Mouse (Mus musculus): ENCODE measurements around the gene Ugt1a6b. TPM values are rescaled to one million over a fixed set of nuclear protein-coding genes. Genes with fewer than 3 reads are reported as not detected.

Gene Ugt1a6b
- polyA plus RNA-seq, 1 experiment from 2014 or later, result 10.9 TPM

DNA sequence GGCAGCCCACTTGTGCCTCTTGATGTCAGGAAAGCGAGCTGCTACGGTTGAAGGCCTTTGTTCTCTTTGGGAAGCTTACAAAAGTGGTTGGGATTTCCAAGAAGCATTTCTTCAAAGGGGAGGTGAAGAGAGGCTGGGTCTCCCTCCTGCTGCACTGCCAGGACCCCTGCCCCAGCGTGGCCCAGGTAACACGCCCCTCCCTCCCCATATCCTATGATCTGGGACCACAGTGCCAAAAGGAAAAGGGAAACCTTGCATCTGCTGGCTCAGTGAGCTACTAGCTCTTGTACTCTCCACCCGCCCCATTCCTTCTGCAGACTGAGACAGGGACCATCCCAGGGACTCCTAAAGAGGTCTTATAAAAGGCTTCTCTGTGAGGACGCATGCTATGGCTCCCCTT is 154.6 kb downstream of the Ugt1a6b start:
- 63% methylated on average over 6 of the region's 6 CpGs for whole genome bisulfite sequencing (ENCODE audit: insufficient replicate concordance)
- peaks cover 27% of the 10 kb centered on the region for H3K36me3 ChIP-seq (replicated peaks)
- no peak overlapping the region for H3K27ac ChIP-seq (replicated peaks)
- H3K4me3 ChIP-seq (replicated peaks), result no peak overlapping the region
- H3K4me2 ChIP-seq, result no peak overlapping the region
- no peaks in the 10 kb centered on the region for H3K27me3 ChIP-seq
- peaks cover 38% of the 10 kb centered on the region for H3K4me1 ChIP-seq (replicated peaks)
- no peak overlapping the region for H3K9ac ChIP-seq
- peaks cover 12% of the 10 kb centered on the region; the same call in 1 of the 2 replicates for H3K9me3 ChIP-seq (replicated peaks)
- ATAC-seq (ENCODE audit: insufficient read depth), result no peak

DNA sequence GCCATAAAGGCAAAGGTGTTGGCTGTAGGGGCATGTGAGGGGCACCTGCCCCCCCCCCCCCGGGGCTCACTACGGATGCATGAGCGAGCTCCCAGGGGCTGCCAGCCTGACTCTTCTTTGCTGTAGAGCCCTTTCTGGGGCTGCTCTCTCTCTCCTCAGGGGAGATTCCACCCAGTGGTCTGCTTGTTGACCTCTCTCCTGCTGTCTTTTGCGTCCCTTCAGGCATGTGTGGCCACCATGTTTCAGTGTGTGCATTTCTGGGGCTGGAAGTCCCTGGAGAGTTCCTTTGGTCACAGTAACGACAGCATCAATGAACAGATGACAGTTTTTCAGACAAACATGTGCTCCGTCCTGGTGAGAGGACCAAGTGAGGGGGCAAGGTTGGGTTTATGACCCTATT is 155.3 kb downstream of the Ugt1a6b start:
- Histone ChIP-seq H3K27ac (replicated peaks) (no peak overlapping the region), H3K27me3 (no peaks in the 10 kb centered on the region), H3K9ac (no peak overlapping the region), H3K9me3 (replicated peaks) (0 out of 2 replicates have a peak, but pooled peaks cover 11% of the 10 kb centered on the region), H3K4me3 (replicated peaks) (no peak overlapping the region), H3K4me1 (replicated peaks) (peaks cover 43% of the 10 kb centered on the region), H3K4me2 (no peak overlapping the region), H3K36me3 (replicated peaks) (peaks cover 33% of the 10 kb centered on the region)
- ATAC-seq (ENCODE audit: insufficient read depth), result no peak
- 59% methylated on average over 6 of the region's 6 CpGs for WGBS (ENCODE audit: insufficient replicate concordance)

- H3K9ac ChIP-seq, result no peak overlapping the region
- WGBS (ENCODE audit: insufficient replicate concordance), result 52% methylated on average over 8 of the region's 8 CpGs
- H3K4me3 ChIP-seq (replicated peaks), result no peak overlapping the region
- H3K27me3 ChIP-seq, result no peaks in the 10 kb centered on the region
- peaks cover 40% of the 10 kb centered on the region for H3K36me3 ChIP-seq (replicated peaks)
- peaks cover 44% of the 10 kb centered on the region for H3K4me1 ChIP-seq (replicated peaks)
- H3K27ac ChIP-seq (replicated peaks), result 0 out of 2 replicates have a peak overlapping the region, but pooled peaks have one; percentile 12
- H3K4me2 ChIP-seq, result no peak overlapping the region
- ATAC-seq (ENCODE audit: insufficient read depth), result 0 out of 2 replicates have a peak, but pooled peaks have one; percentile 2
- 0 out of 2 replicates have a peak, but pooled peaks cover 11% of the 10 kb centered on the region for H3K9me3 ChIP-seq (replicated peaks)
These were observed 156.0 kb downstream of the Ugt1a6b start for GRCm38 (mm10) chr1:88258881-88259642.

DNA sequence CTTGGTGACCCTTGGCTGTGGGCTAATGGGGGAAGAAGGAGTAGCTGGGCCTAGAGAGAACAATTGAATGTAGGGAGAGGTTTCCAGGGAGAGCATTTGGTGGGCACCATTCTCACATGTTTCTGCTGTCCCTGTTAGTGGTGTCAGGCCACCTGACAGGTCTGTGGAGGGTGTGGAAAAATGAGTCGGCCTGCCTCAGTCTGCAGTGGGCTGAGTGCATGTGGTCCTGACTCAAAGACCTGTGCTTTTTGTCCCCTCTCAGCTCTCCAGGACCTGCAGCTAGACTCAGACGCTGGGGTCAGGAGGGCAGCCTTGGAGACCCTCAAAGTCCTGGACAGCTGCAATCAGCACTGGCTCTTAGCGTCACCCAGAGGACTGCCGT is 156.6 kb downstream of the Ugt1a6b start:
- Histone ChIP-seq H3K27ac (replicated peaks) (peak overlapping the region; percentile 12; the same call in 1 of the 2 replicates), H3K36me3 (replicated peaks) (peaks cover 46% of the 10 kb centered on the region)
- WGBS (ENCODE audit: insufficient replicate concordance), result 65% methylated on average over 4 of the region's 4 CpGs

DNA sequence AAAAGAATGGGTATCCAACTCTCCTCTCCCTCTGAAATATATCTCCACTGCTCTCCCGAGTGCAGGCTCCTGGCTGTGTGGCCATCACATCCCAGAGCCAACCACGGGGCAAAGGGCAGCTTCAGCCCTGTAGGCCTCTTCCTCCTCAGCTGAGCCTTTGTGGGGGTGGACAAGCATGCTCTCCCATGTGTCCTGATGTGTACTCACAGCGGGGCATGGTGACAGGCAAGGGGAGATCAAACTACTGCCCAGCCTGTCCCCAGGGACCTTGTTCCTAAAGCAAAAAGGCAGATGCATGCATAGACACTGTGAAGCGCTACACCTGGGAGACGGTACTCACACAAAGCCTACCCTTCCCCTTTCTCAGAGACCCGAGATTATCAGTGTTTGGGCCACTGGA is 157.1 kb downstream of the Ugt1a6b start:
- no peaks in the 10 kb centered on the region for H3K27me3 ChIP-seq
- H3K4me1 ChIP-seq (replicated peaks), result peaks cover 44% of the 10 kb centered on the region
- H3K27ac ChIP-seq (replicated peaks), result peak overlapping the region; percentile 12; the same call in 1 of the 2 replicates
- peak; percentile 62 for ATAC-seq (ENCODE audit: insufficient read depth)
- peaks cover 51% of the 10 kb centered on the region for H3K36me3 ChIP-seq (replicated peaks)
- 0 out of 2 replicates have a peak, but pooled peaks cover 3% of the 10 kb centered on the region for H3K9me3 ChIP-seq (replicated peaks)
- WGBS (ENCODE audit: insufficient replicate concordance), result 57% methylated on average over 6 of the region's 6 CpGs
- no peak overlapping the region for H3K4me2 ChIP-seq
- H3K4me3 ChIP-seq (replicated peaks), result no peak overlapping the region
- no peak overlapping the region for H3K9ac ChIP-seq

More for the DNA sequence above, 156.6 kb downstream of the Ugt1a6b start:
- Histone ChIP-seq H3K4me1 (replicated peaks) (peaks cover 44% of the 10 kb centered on the region), H3K9ac (no peak overlapping the region), H3K27me3 (no peaks in the 10 kb centered on the region), H3K4me3 (replicated peaks) (no peak overlapping the region), H3K4me2 (no peak overlapping the region), H3K9me3 (replicated peaks) (0 out of 2 replicates have a peak, but pooled peaks cover 7% of the 10 kb centered on the region)
- ATAC-seq (ENCODE audit: insufficient read depth), result peak; percentile 4; the same call in 1 of the 2 replicates

DNA sequence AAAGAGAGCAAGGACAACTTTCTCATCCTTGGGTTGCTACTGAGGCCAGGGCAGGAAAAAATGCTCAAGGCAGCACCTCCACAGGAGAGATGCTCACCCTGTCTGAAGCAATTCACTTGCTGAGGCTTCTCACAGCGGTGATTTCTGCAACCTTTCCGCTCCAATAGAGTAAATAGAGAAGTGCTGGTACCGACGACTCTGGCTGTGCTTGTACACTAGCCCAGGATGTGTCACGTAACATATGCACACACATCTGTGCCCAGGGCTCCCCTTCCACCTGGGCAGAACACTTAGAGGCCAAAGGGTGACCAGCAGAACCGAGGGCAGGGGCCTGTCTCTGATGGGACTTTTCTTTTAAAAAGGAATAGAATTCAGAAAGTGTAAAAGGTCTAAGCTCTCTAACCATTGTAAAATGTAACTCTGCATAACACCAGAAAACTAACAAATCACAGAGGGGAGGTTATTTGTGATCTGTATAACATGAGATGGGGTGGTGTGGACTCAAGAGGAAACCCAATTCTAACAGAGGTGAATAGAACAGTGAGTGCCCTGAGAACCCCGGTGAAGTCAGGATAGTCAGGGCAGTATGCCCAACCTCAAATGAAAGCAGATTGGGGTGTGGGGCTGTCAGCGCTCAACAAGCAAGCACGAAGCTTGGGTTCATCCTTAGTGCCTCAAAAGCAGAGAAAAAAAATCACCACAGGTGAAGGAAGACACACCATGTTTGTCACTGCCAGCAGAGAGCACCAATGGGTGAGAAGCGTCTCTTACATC is 157.7 kb downstream of the Ugt1a6b start:
- no peaks in the 10 kb centered on the region for H3K27me3 ChIP-seq
- no peak overlapping the region for H3K4me3 ChIP-seq (replicated peaks)
- ATAC-seq (ENCODE audit: insufficient read depth), result peak; percentile 8; the same call in 1 of the 2 replicates
- no peak overlapping the region for H3K4me2 ChIP-seq
- peaks cover 58% of the 10 kb centered on the region for H3K36me3 ChIP-seq (replicated peaks)
- peak overlapping the region; percentile 12 for H3K27ac ChIP-seq (replicated peaks)
- WGBS (ENCODE audit: insufficient replicate concordance), result 69% methylated on average over 10 of the region's 10 CpGs
- peaks cover 44% of the 10 kb centered on the region for H3K4me1 ChIP-seq (replicated peaks)
- no peak overlapping the region for H3K9ac ChIP-seq
- H3K9me3 ChIP-seq (replicated peaks), result no peaks in the 10 kb centered on the region

GRCm38 (mm10) chr1:88261706-88262105 is 158.7 kb downstream of the Ugt1a6b start:
- no peak overlapping the region for H3K4me3 ChIP-seq (replicated peaks)
- no peaks in the 10 kb centered on the region for H3K9me3 ChIP-seq (replicated peaks)
- H3K36me3 ChIP-seq (replicated peaks), result peaks cover 67% of the 10 kb centered on the region
- no peak overlapping the region for H3K27ac ChIP-seq (replicated peaks)
- H3K9ac ChIP-seq, result no peak overlapping the region
- 71% methylated on average over 7 of the region's 7 CpGs for WGBS (ENCODE audit: insufficient replicate concordance)
- no peak for ATAC-seq (ENCODE audit: insufficient read depth)
- H3K27me3 ChIP-seq, result no peaks in the 10 kb centered on the region
- H3K4me2 ChIP-seq, result no peak overlapping the region
- H3K4me1 ChIP-seq (replicated peaks), result peaks cover 44% of the 10 kb centered on the region

DNA sequence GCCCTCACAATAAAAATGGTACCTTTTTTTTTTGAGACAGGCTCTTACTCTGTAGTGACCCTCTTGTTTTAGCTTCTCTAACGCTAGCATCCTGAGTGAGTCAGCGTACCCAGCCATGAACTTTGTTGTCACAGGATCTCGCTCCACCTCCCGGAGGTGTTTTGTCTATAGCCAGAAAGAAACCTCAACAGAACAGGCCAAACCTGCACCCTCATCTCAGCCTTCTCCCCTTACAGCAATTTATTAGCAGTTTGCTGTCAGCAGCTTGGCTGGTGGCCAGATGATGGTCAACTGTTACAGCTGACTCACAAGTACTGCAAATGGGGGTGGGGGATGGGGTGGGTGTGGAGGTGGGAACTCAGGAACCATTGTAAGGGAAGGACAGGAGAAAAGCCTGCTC is 159.2 kb downstream of the Ugt1a6b start:
- Histone ChIP-seq H3K4me2 (no peak overlapping the region), H3K9ac (no peak overlapping the region), H3K27me3 (no peaks in the 10 kb centered on the region), H3K9me3 (replicated peaks) (no peaks in the 10 kb centered on the region), H3K36me3 (replicated peaks) (peaks cover 72% of the 10 kb centered on the region), H3K4me1 (replicated peaks) (peaks cover 44% of the 10 kb centered on the region), H3K27ac (replicated peaks) (no peak overlapping the region), H3K4me3 (replicated peaks) (no peak overlapping the region)
- ATAC-seq (ENCODE audit: insufficient read depth), result no peak
- 75% methylated on average over 4 of the region's 4 CpGs for WGBS (ENCODE audit: insufficient replicate concordance)

DNA sequence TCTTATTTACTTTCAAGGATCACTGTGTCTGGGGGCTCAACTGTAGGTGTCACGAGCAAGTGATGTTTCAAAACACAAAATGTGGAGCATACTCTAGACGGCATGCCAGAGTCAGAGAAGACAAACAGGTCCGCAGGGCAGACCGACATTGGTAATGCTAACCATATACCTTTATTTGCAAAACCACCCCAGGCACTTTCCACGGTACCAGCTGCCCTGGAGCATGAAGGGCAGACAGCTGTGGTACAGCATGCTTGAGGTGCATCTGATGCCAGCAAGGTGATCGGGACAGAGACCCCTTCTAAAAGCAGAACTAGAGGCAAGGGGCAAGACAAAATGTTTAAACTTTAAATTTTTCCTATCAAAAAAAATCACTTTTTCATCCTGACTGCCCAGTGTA is 159.9 kb downstream of the Ugt1a6b start:
- Histone ChIP-seq H3K4me2 (no peak overlapping the region), H3K9me3 (replicated peaks) (no peaks in the 10 kb centered on the region), H3K4me1 (replicated peaks) (peaks cover 44% of the 10 kb centered on the region), H3K4me3 (replicated peaks) (no peak overlapping the region), H3K36me3 (replicated peaks) (peaks cover 79% of the 10 kb centered on the region), H3K9ac (no peak overlapping the region), H3K27me3 (no peaks in the 10 kb centered on the region), H3K27ac (replicated peaks) (no peak overlapping the region)
- WGBS (ENCODE audit: insufficient replicate concordance), result 67% methylated on average over 6 of the region's 6 CpGs
- no peak for ATAC-seq (ENCODE audit: insufficient read depth)

DNA sequence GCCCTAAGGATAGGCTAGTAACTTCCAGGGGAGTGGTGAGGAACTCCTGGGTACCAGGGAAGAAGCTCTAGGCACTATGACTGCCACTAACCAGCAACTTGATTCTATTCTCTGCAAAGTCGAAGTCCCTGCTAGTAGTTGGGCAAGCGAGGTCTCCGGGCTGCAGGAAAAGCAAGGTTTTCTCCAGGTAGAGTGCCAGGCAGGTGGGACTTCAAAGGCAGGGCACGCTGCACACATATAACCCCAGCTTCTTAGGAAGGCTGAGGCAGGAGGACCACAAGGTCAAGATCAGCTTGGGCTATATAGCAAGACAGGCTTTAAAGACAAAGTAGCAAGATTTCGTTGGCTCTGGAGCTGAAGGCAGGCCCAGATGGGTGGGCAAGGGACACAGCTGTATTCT is 160.7 kb downstream of the Ugt1a6b start:
- Histone ChIP-seq H3K36me3 (replicated peaks) (peaks cover 88% of the 10 kb centered on the region), H3K4me3 (replicated peaks) (no peak overlapping the region), H3K4me1 (replicated peaks) (peaks cover 44% of the 10 kb centered on the region), H3K4me2 (no peak overlapping the region), H3K9me3 (replicated peaks) (no peaks in the 10 kb centered on the region), H3K27me3 (no peaks in the 10 kb centered on the region), H3K27ac (replicated peaks) (no peak overlapping the region), H3K9ac (no peak overlapping the region)
- ATAC-seq (ENCODE audit: insufficient read depth), result no peak
- WGBS (ENCODE audit: insufficient replicate concordance), result 74% methylated on average over 5 of the region's 5 CpGs

DNA sequence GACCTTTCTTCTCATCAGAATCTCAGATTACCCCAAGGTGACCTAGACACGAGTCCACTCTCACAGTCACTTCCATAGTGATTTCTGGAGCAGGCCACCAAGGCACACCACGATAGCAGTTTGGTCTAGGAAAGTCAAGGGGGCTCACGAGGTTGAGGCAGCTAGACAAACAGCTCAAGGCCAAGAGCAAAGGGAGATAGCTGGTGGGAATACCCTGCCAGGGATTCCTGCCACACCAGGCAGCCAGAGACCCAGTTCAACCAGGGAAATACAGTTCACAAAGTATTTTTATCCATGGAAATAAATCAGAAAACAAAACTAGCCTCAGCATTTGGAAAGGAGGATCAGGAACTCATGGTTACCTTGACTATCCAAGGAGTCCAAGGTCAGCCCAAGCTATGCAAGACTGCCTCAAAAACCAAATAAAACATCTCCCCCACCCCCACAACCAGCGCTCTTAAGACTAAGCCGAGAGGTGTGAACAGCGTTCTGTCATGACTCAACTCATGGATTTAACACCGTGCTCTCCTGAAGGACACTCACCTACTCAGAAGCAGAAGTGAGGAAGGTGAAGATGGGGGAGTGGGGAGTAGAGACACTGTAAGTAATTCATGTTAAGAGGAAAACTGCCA is 161.3 kb downstream of the Ugt1a6b start:
- Histone ChIP-seq H3K27me3 (no peaks in the 10 kb centered on the region), H3K4me2 (no peak overlapping the region), H3K4me1 (replicated peaks) (peaks cover 40% of the 10 kb centered on the region), H3K27ac (replicated peaks) (no peak overlapping the region), H3K9me3 (replicated peaks) (no peaks in the 10 kb centered on the region), H3K9ac (no peak overlapping the region), H3K4me3 (replicated peaks) (no peak overlapping the region), H3K36me3 (replicated peaks) (peaks cover 93% of the 10 kb centered on the region)
- ATAC-seq (ENCODE audit: insufficient read depth), result no peak
- 75% methylated on average over 7 of the region's 7 CpGs for WGBS (ENCODE audit: insufficient replicate concordance)
